Mouse (Mus musculus) brain, embryonic 14.5 days (tissue): ENCODE measurements around the gene Cnn2.

Experiments used
- CTCF ChIP-seq: fragments of 200-500 bp; IDR thresholded peaks from 2 replicates; pipeline ENCODE4 v1.5.1; 2012; ENCODE audit warnings: inconsistent platforms, mild to moderate bottlenecking, moderate library complexity, borderline replicate concordance; ENCODE audit not compliant: insufficient read depth, insufficient read length; ENCODE audit errors: extremely low read depth
- POLR2A ChIP-seq: fragments of 200-500 bp; IDR thresholded peaks from 2 replicates; pipeline ENCODE4 v1.6.1; 2012; ENCODE audit warnings: mild to moderate bottlenecking, inconsistent platforms, borderline replicate concordance; ENCODE audit not compliant: poor library complexity, insufficient read depth, insufficient read length, severe bottlenecking; ENCODE audit errors: extremely low read depth

GRCm38 (mm10) chr10:79940749-79941148, 47.6 kb upstream of the Cnn2 start:
- TF ChIP-seq CTCF (no peak), POLR2A (no peak)
